Mouse (Mus musculus): Measurements from ENCODE around the gene Tamm41.

DNA sequence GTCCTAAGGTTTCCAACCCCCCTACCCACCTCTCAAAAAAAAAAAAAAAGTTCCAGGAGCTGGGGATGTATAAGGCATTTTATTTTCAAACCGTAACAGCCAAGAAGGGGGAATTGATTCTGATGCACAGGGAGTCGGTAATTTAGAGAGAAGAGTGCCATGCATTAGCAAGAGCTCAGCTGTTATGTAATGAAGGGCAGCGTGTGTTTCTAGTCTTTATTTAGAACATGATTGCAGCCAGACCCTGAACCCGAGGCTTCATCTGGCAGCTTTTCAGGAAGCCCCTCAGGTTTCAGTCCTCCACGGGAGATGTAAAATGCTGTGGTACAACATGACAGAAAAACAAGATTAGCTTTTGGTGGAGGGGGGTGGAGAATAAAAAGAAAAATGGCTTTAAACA, 21.6 kb upstream of the Tamm41 start:
- TF ChIP-seq CTCF (IDR thresholded peaks at IDR 0.05; ENCODE audit: borderline replicate concordance, insufficient read depth, low read length) (no peak), POLR2A (IDR thresholded peaks at IDR 0.05; ENCODE audit: low read depth, low read length) (no peak)
